Mouse (Mus musculus) bone marrow, adult 2 months (tissue): ENCODE data around the gene Lrfn2.

Experiments used
- CTCF ChIP-seq: fragments of 200-500 bp; IDR thresholded peaks from 2 replicates; pipeline ENCODE4 v1.5.1; 2011; ENCODE audit warnings: low read length, control low read depth; ENCODE audit not compliant: control insufficient read depth, insufficient read depth
- POLR2A ChIP-seq: fragments of 200-500 bp; IDR thresholded peaks from 2 replicates; pipeline ENCODE4 v1.6.1; 2011; ENCODE audit warnings: low read depth, mild to moderate bottlenecking, control low read depth, low read length, borderline replicate concordance; ENCODE audit not compliant: control insufficient read depth

DNA sequence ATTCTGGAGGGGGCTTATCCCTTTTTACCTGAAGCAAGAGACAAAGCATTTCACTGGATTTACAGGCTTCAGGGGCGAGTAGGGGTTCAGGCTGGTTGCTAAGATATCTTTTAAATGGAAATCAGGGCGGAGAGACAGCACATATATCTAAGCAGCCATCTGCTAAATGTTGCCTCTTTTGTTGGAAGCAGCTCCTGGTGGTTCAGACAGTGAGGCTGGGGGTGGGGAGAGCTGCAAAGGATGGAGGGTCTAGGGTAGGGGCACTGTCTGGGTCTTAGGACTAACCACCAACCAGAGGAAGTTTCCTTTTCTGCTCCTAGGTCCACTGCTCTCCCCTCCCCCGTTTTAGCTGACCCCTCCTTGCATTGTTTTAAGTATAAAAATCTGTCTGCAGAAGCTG lies 131.6 kb downstream of the Lrfn2 start:
- no peak for TF ChIP-seq POLR2A
- TF ChIP-seq CTCF: no peak
